Mouse (Mus musculus): ENCODE results near the gene Klhl6. TPM values are rescaled to one million over a fixed set of nuclear protein-coding genes. Genes with fewer than 3 reads are reported as not detected.

Gene Klhl6
- polyA plus RNA-seq (2012; rRNA removed), result 2.2 and 2.3 TPM in 2 replicates

DNA sequence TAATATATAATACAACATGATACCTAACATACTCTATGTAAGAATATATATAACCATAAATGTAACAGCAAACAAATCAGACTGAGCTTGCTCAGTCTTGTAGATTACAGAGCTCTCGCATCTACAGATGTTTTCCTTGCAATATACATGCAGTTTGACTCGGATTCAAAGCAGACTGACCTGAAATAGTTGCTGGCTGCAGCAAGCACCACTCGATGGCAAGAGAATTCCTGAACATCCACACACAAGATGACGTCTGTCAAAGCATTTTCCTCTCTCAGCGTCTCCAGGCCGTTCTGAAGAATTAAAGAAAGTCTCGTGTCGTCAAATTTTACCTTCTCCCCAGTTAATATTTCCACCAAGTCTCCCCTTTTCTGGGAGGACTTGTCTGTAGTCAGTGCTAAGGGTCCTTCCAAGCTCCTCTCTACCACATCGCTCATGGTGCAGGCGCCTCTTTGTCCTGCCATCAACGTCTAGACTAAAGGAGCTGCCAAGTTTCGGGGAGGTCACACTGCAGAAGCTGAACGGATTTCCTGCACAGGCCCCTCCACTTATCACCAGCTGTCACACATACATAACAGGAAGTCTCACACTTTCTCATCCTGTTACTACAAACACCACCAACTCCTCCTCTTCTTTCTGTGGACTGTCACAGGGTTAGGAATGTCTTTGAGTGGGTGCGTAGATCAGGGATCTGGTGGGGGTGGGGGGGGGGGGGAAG lies at the start of gene Klhl6:
Klhl6 (minus strand) TSS at position 501 of the 721 bp plus-strand sequence.

Other genes starting within 250 kb of the Klhl6 start
- gene B3gnt5, start 222.8 kb downstream of the Klhl6 start, polyA plus RNA-seq (2012; rRNA removed), result 17.8 and 19.0 TPM in 2 replicates
- 33.1 and 33.5 TPM in 2 replicates for gene Klhl24, start 114.5 kb upstream of the Klhl6 start, polyA plus RNA-seq (2012; rRNA removed)
- 48.7 and 49.3 TPM in 2 replicates for gene Yeats2, start 158.0 kb upstream of the Klhl6 start, polyA plus RNA-seq (2012; rRNA removed)

All from central nervous system, embryonic 18 days (tissue).